Mouse (Mus musculus) ES-Bruce4 (cell line): ENCODE measurements at regions not wholly inside any gene's neighbourhood (a gene's known extent, or its start where the extent isn't known, plus 50 kb on each side); places are given as distances from the start of the nearest gene placed in this dataset.

Experiments
- CTCF ChIP-seq: IDR thresholded peaks from one replicate; pipeline ENCODE4 v1.8.1; 2011; ENCODE audit warnings: low read depth, low read length
- POLR2A ChIP-seq: IDR thresholded peaks from one replicate; pipeline ENCODE4 v1.8.1; 2011; ENCODE audit warnings: low read length; ENCODE audit not compliant: insufficient read depth

DNA sequence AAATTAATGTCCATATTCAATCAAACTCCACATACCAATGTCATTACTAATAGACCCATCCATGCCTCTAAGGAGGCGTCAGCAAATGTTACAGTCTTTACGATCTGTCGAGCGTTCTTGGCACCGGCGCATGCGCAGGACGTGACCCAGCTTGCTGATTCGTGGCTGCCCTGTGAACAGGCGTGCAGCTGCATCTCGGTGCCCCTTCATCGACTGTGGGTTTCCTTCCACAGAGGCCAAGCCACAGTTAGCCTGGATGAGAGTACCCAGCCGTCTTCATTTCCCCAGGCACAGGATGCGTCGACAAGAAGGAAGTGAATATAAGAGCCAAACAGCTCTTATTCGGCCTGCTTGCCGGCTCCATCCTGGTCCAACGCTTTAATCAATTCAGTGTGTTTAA, 193.8 kb upstream of the Jarid2 start:
- TF ChIP-seq CTCF = no peak
- TF ChIP-seq POLR2A = no peak
